Comparison of ENCODE assay signal across 27 mouse cellular contexts in genomic region chr10:69091872-69092271, GRCm38 (mm10). TPM values are rescaled to one million over a fixed set of nuclear protein-coding genes. Genes with fewer than 3 reads are reported as not detected.
DNase-seq lines count a peak whose midpoint lies in the region; ATAC-seq lines count a peak whose summit lies in the region.
"Had no signal": no experiment of that assay in that cellular context is flagged by ENCODE, and none has a peak within 500 bp of the region (broad histone marks: within the 10 kb centered on the region; RNA-seq: fewer than 3 reads in every experiment).

No protein-coding gene starts in this region.

- peak; percentile 96 for ATAC-seq in granulocyte monocyte progenitor cell, adult 5-6 weeks (replicated peaks; ENCODE audit: poor library complexity, severe bottlenecking)
- ATAC-seq in megakaryocyte progenitor cell, adult 5-6 weeks (replicated peaks; ENCODE audit: poor library complexity): peak; percentile 92
- ATAC-seq: activated CD4-positive, CD25-positive, alpha-beta regulatory T cell, adult 4 months; forebrain, embryonic 14.5 days; forebrain, embryonic 16.5 days; Patski had no signal

- H3K4me1 ChIP-seq in heart, embryonic 10.5 days: no peaks in the 10 kb centered on the region
- H3K4me1 ChIP-seq: embryonic facial prominence, embryonic 13.5 days; embryonic facial prominence, embryonic 15.5 days; forebrain, embryonic 10.5 days; forebrain, embryonic 12.5 days had no signal

- 70% methylated on average over 3 of the region's 3 CpGs for WGBS in heart, embryonic 10.5 days

- no peak overlapping the region for H3K4me3 ChIP-seq in heart, embryonic 10.5 days
- H3K4me3 ChIP-seq: embryonic facial prominence, embryonic 13.5 days; embryonic facial prominence, embryonic 15.5 days; erythroblast, embryonic 14.5 days; forebrain, embryonic 10.5 days; forebrain, embryonic 12.5 days had no signal

- H3K27me3 ChIP-seq in heart, embryonic 10.5 days (ENCODE audit: insufficient read depth, poor library complexity, severe bottlenecking): no peaks in the 10 kb centered on the region
- H3K27me3 ChIP-seq: embryonic facial prominence, embryonic 13.5 days; embryonic facial prominence, embryonic 15.5 days; forebrain, embryonic 12.5 days had no signal

- DNase-seq in heart, adult 11 months: peak; percentile 55
- no peak for DNase-seq in heart, embryonic 10.5 days (ENCODE audit: low spot score)
- peak; percentile 7 for DNase-seq in c-Kit-positive CD71-negative TER-119-negative erythroid progenitor cells, embryonic 14.5 days (ENCODE audit: low read depth)
- DNase-seq in urinary bladder, postnatal 10 days (ENCODE audit: low spot score): no peak
- no peak for DNase-seq in cerebellum, postnatal 14 days
- DNase-seq in thymus, postnatal 25 days: no peak
- DNase-seq: adrenal gland, adult 8-10 months; adrenal gland, postnatal 14 days; adrenal gland, postnatal 36 days; cerebellum, adult 11 months; cerebellum, adult 18-20 months; cerebellum, adult 8-10 months; cerebellum, adult 9-11 months; cerebellum, postnatal 25 days; embryo, embryonic 11 days had no signal

- H3K27ac ChIP-seq in heart, embryonic 10.5 days: no peak overlapping the region
- H3K27ac ChIP-seq: embryonic facial prominence, embryonic 13.5 days; embryonic facial prominence, embryonic 15.5 days; forebrain, embryonic 10.5 days; forebrain, embryonic 12.5 days had no signal

- H3K9me3 ChIP-seq in heart, embryonic 10.5 days: no peaks in the 10 kb centered on the region
- H3K9me3 ChIP-seq: embryonic facial prominence, embryonic 13.5 days; embryonic facial prominence, embryonic 15.5 days; forebrain, embryonic 10.5 days; forebrain, embryonic 12.5 days had no signal

- H3K36me3 ChIP-seq in heart, embryonic 10.5 days: no peaks in the 10 kb centered on the region
- H3K36me3 ChIP-seq: embryonic facial prominence, embryonic 13.5 days; embryonic facial prominence, embryonic 15.5 days; forebrain, embryonic 10.5 days; forebrain, embryonic 12.5 days; G1E had no signal

RNA-seq across cellular contexts. Expression of gene Rhobtb1, which starts 59.4 kb away (rescaled TPM):
- polyA plus RNA-seq in heart, embryonic 10.5 days (2016; fragmentation: Nextera tagmentation; extraction: Ambion mirVana): 26.6 and 28.4 TPM in 2 replicates
- total RNA-seq in granulocyte monocyte progenitor cell, adult 5-6 weeks (2014; fragmentation: Nextera tagmentation): 2.1 and 2.6 TPM in 2 replicates
- 1.8 and 2.5 TPM in 2 replicates for total RNA-seq in granulocyte monocyte progenitor cell, adult 5-6 weeks (2017)
- 1.6 and 1.7 TPM in 2 replicates for total RNA-seq in megakaryocyte progenitor cell, adult 5-6 weeks (2015)
- 1.7 and 2.0 TPM in 2 replicates for total RNA-seq in megakaryocyte progenitor cell, adult 5-6 weeks (2017)
- polyA plus RNA-seq: activated CD4-positive, CD25-positive, alpha-beta regulatory T cell, adult 4 months; G1E had no signal

Comparison
In these comparisons a context has a peak if more than half of its experiments do, and no peak if none do; other contexts are left out.
1. DNase-seq: peak in heart, adult 11 months (single experiment) and c-Kit-positive CD71-negative TER-119-negative erythroid progenitor cells, embryonic 14.5 days (single experiment); none in heart, embryonic 10.5 days (single experiment), urinary bladder, postnatal 10 days (single experiment), cerebellum, postnatal 14 days (0 of 2) and thymus, postnatal 25 days (single experiment).